Mouse (Mus musculus) kidney, postnatal 0 days (tissue): ENCODE measurements around the gene Gm38119. TPM values are rescaled to one million over a fixed set of nuclear protein-coding genes. Genes with fewer than 3 reads are reported as not detected.
"Not testable (repeated sequence)": the region's sequence is repeated elsewhere in the genome, so short reads cannot be mapped to it uniquely, and the experiment has no call there.

Experiments
- ATAC-seq: fragments of 200-750 bp; cut with Nextera tagmentation; replicated peaks from 2 replicates; pipeline ENCODE4 v1.8.0; 2017; ENCODE audit warnings: low read depth, moderate number of reproducible peaks, moderate TSS enrichment, moderate library complexity; ENCODE audit not compliant: low FRiP score
- DNase-seq: peaks from one replicate; pipeline ENCODE4 v3.0.0-alpha.2; 2016; ENCODE audit warnings: low spot score
- H3K27ac ChIP-seq: fragments of 300-500 bp; sonication (generic); 2 replicates; pipeline ENCODE4 v1.5.1; 2014; ENCODE audit warnings: mild to moderate bottlenecking
- H3K27me3 ChIP-seq: fragments of 300-500 bp; sonication (generic); 2 replicates; pipeline ENCODE4 v1.6.1; 2014; ENCODE audit warnings: low read length, mixed read lengths; ENCODE audit not compliant: insufficient read depth
- H3K36me3 ChIP-seq: fragments of 300-500 bp; sonication (generic); 2 replicates; pipeline ENCODE4 v1.6.1; 2014; ENCODE audit warnings: low read length, mixed read lengths; ENCODE audit not compliant: insufficient read depth
- H3K4me1 ChIP-seq: fragments of 300-500 bp; sonication (generic); replicated peaks from 2 replicates; pipeline ENCODE4 v1.6.1; 2014; ENCODE audit warnings: antibody characterized with exemption, low read length, mixed read lengths; ENCODE audit not compliant: insufficient read depth
- H3K4me2 ChIP-seq: fragments of 300-500 bp; sonication (generic); 2 replicates; pipeline ENCODE4 v1.6.1; 2014; ENCODE audit warnings: mild to moderate bottlenecking, low read length, moderate library complexity, mixed read lengths
- H3K4me3 ChIP-seq: fragments of 300-500 bp; sonication (generic); replicated peaks from 2 replicates; pipeline ENCODE4 v1.5.1; 2014; ENCODE audit warnings: low read depth, low read length
- H3K9ac ChIP-seq: fragments of 300-500 bp; sonication (generic); 2 replicates; pipeline ENCODE4 v1.6.1; 2014; ENCODE audit warnings: low read depth, low read length
- H3K9me3 ChIP-seq: fragments of 300-500 bp; sonication (generic); replicated peaks from 2 replicates; pipeline ENCODE4 v1.6.1; 2016; ENCODE audit warnings: low read length, inconsistent platforms, mixed read lengths
- CTCF ChIP-seq: IDR thresholded peaks from 2 replicates; pipeline ENCODE4 v1.5.1; 2016; ENCODE audit warnings: antibody characterized with exemption, low read depth, mild to moderate bottlenecking, moderate library complexity
- WGBS: fragments of 180-500 bp; shearing (Covaris S2); extraction: QIAGEN DNeasy Blood & Tissue Kit; methylation state at CpG from one replicate; pipeline ENCODE4 v1.1.7; 2014; 5-methylcytosine and 5-hydroxymethylcytosine counted together
- polyA plus RNA-seq: library from polyadenylated mRNA; unstranded; fragments of >200 nt; fragmentation: Nextera tagmentation; extraction: Ambion mirVana; gene quantifications from 2 replicates; pipeline ENCODE4 v1.2.1, GENCODE M21; 2015

Gm38119 gene
- polyA plus RNA-seq, 1 experiment from 2014 or later = not detected

- DNase-seq = no peak
- Histone ChIP-seq H3K27ac (no peak within 1 kb of the TSS), H3K4me1 (no peaks in the 10 kb centered on the region), H3K27me3 (no peaks in the 10 kb centered on the region), H3K9ac (no peak within 1 kb of the TSS), H3K4me3 (no peak within 1 kb of the TSS), H3K36me3 (no peaks in the 10 kb centered on the region), H3K4me2 (no peak within 1 kb of the TSS), H3K9me3 (no peaks in the 10 kb centered on the region)
- ATAC-seq = no peak
- 58% methylated on average over 3 of the region's 3 CpGs for WGBS
- TF ChIP-seq CTCF = no peak
These were observed 18.6 kb downstream of the Gm38119 start, which contains the start of gene Lce1f for GRCm38 (mm10) chr3:92720250-92720649. Lce1f (minus strand) TSS chr3:92720350.

- no peak overlapping the region for H3K27ac ChIP-seq
- DNase-seq (no peak), ATAC-seq (no peak)
- H3K4me3 ChIP-seq = no peak overlapping the region
- no peaks in the 10 kb centered on the region for H3K27me3 ChIP-seq
- no peaks in the 10 kb centered on the region for H3K9me3 ChIP-seq
- no peak overlapping the region for H3K4me2 ChIP-seq
- H3K9ac ChIP-seq = no peak overlapping the region
- peak; percentile 42; the same call in 1 of the 2 replicates for TF ChIP-seq CTCF
- H3K4me1 ChIP-seq = no peaks in the 10 kb centered on the region
- H3K36me3 ChIP-seq = no peaks in the 10 kb centered on the region
These were observed 23.8 kb downstream of the Gm38119 start for GRCm38 (mm10) chr3:92715122-92715521.

GRCm38 (mm10) chr3:92708974-92709373 is 29.9 kb downstream of the Gm38119 start, which contains the start of gene Lce1e:
Lce1e (minus strand) TSS chr3:92709074.
- H3K36me3 ChIP-seq = no peaks in the 10 kb centered on the region
- ATAC-seq (no peak), DNase-seq (no peak)
- no peaks in the 10 kb centered on the region for H3K27me3 ChIP-seq
- WGBS = 92% methylated on average over 2 of the region's 2 CpGs
- no peak for TF ChIP-seq CTCF
- no peaks in the 10 kb centered on the region for H3K9me3 ChIP-seq
- H3K27ac ChIP-seq = no peak within 1 kb of the TSS
- no peak within 1 kb of the TSS for H3K4me2 ChIP-seq
- no peaks in the 10 kb centered on the region for H3K4me1 ChIP-seq
- H3K4me3 ChIP-seq = no peak within 1 kb of the TSS
- no peak within 1 kb of the TSS for H3K9ac ChIP-seq

GRCm38 (mm10) chr3:92694613-92695012 is 44.3 kb downstream of the Gm38119 start:
- H3K27ac ChIP-seq = no peak overlapping the region
- no peak overlapping the region for H3K4me2 ChIP-seq
- TF ChIP-seq CTCF = no peak
- no peak overlapping the region for H3K4me3 ChIP-seq
- H3K27me3 ChIP-seq = no peaks in the 10 kb centered on the region
- DNase-seq (no peak), ATAC-seq (no peak)
- no peaks in the 10 kb centered on the region for H3K9me3 ChIP-seq
- H3K9ac ChIP-seq = no peak overlapping the region
- H3K4me1 ChIP-seq = no peaks in the 10 kb centered on the region
- H3K36me3 ChIP-seq = no peaks in the 10 kb centered on the region
- 9% methylated on average over 1 of the region's 1 CpGs for WGBS

GRCm38 (mm10) chr3:92691688-92692087 is 47.2 kb downstream of the Gm38119 start:
- Histone ChIP-seq H3K9me3 (no peaks in the 10 kb centered on the region), H3K9ac (no peak overlapping the region), H3K27me3 (no peaks in the 10 kb centered on the region), H3K36me3 (no peaks in the 10 kb centered on the region), H3K4me1 (no peaks in the 10 kb centered on the region), H3K4me2 (no peak overlapping the region), H3K4me3 (no peak overlapping the region), H3K27ac (no peak overlapping the region)
- ATAC-seq (no peak), DNase-seq (no peak)
- no peak for TF ChIP-seq CTCF

- H3K36me3 ChIP-seq, H3K4me2 ChIP-seq, H3K9me3 ChIP-seq, H3K4me3 ChIP-seq, H3K4me1 ChIP-seq, H3K27ac ChIP-seq, H3K9ac ChIP-seq, ATAC-seq, H3K27me3 ChIP-seq, DNase-seq: not testable (repeated sequence)
- 81% methylated on average over 16 of the region's 16 CpGs for WGBS
These were observed 49.7 kb downstream of the Gm38119 start for GRCm38 (mm10) chr3:92689154-92689553.

Other genes starting within 250 kb of the Gm38119 start
- gene Sprr4, start 238.6 kb downstream of the Gm38119 start, polyA plus RNA-seq = not detected in 2 replicates
- not detected in 2 replicates for gene 2310046K23Rik, start 204.6 kb downstream of the Gm38119 start, polyA plus RNA-seq
- gene Ivl, start 165.4 kb downstream of the Gm38119 start, polyA plus RNA-seq = 0.97 and 1.4 TPM in 2 replicates
- gene Smcp, start 150.1 kb downstream of the Gm38119 start, polyA plus RNA-seq = not detected in 2 replicates
- not detected in 2 replicates for gene 2210017I01Rik, start 131.6 kb downstream of the Gm38119 start, polyA plus RNA-seq
- gene Lce6a, start 117.4 kb downstream of the Gm38119 start, polyA plus RNA-seq = not detected in 2 replicates
- gene Lce1a1, start 90.8 kb downstream of the Gm38119 start, polyA plus RNA-seq = not detected in 2 replicates
- gene Lce1b, start 82.2 kb downstream of the Gm38119 start, polyA plus RNA-seq = not detected in 2 replicates
- gene Lce1a2, start 68.8 kb downstream of the Gm38119 start, polyA plus RNA-seq = not detected in 2 replicates
- not detected in 2 replicates for gene Lce1c, start 59.8 kb downstream of the Gm38119 start, polyA plus RNA-seq
- gene Lce1d, start 51.9 kb downstream of the Gm38119 start, polyA plus RNA-seq = not detected in 2 replicates
- not detected in 2 replicates for gene Lce1e, start 30.0 kb downstream of the Gm38119 start, polyA plus RNA-seq
- gene Lce1f, start 18.7 kb downstream of the Gm38119 start, polyA plus RNA-seq = not detected in 2 replicates
- not detected in 2 replicates for gene Lce1g, start 13.2 kb upstream of the Gm38119 start, polyA plus RNA-seq
- gene Lce1h, start 26.0 kb upstream of the Gm38119 start, polyA plus RNA-seq = not detected in 2 replicates
- gene Lce1i, start 39.8 kb upstream of the Gm38119 start, polyA plus RNA-seq = not detected in 2 replicates
- gene Lce1j, start 51.4 kb upstream of the Gm38119 start, polyA plus RNA-seq = not detected in 2 replicates
- not detected in 2 replicates for gene Lce1k, start 68.8 kb upstream of the Gm38119 start, polyA plus RNA-seq
- not detected in 2 replicates for gene Kprp, start 88.2 kb upstream of the Gm38119 start, polyA plus RNA-seq
- not detected in 2 replicates for gene Lce1l, start 112.2 kb upstream of the Gm38119 start, polyA plus RNA-seq
- gene 2310050C09Rik, start 131.1 kb upstream of the Gm38119 start, polyA plus RNA-seq = not detected in 2 replicates
- gene Lce3a, start 187.1 kb upstream of the Gm38119 start, polyA plus RNA-seq = not detected in 2 replicates
- gene Lce3b, start 193.9 kb upstream of the Gm38119 start, polyA plus RNA-seq = not detected in 2 replicates
- not detected in 2 replicates for gene Lce3c, start 205.4 kb upstream of the Gm38119 start, polyA plus RNA-seq
- not detected in 2 replicates for gene Lce3d, start 218.3 kb upstream of the Gm38119 start, polyA plus RNA-seq
- gene Lce3e, start 228.0 kb upstream of the Gm38119 start, polyA plus RNA-seq = not detected in 2 replicates